Mouse (Mus musculus): ENCODE data around the gene Mindy2.

The Mindy2 gene

GRCm38 (mm10) chr9:70584641-70585040 lies 72.3 kb downstream of the Mindy2 start:
- peak; percentile 57 for DNase-seq (ENCODE audit: low read depth, low spot score)

GRCm38 (mm10) chr9:70580956-70581355 lies 76.0 kb downstream of the Mindy2 start:
- no peak for DNase-seq (ENCODE audit: low read depth, low spot score)

GRCm38 (mm10) chr9:70578123-70578522 lies 78.9 kb downstream of the Mindy2 start:
- no peak for DNase-seq (ENCODE audit: low read depth, low spot score)

GRCm38 (mm10) chr9:70570351-70570750 lies 86.6 kb downstream of the Mindy2 start:
- no peak for DNase-seq (ENCODE audit: low read depth, low spot score)

- DNase-seq (ENCODE audit: low read depth, low spot score) = no peak
Observed at GRCm38 (mm10) chr9:70567651-70568050, 89.3 kb downstream of the Mindy2 start.

- DNase-seq (ENCODE audit: low read depth, low spot score) = no peak
Observed at GRCm38 (mm10) chr9:70562825-70563224, 94.1 kb downstream of the Mindy2 start.

GRCm38 (mm10) chr9:70556796-70557195 lies 100.2 kb downstream of the Mindy2 start:
- no peak for DNase-seq (ENCODE audit: low read depth, low spot score)

GRCm38 (mm10) chr9:70555431-70555830 lies 101.5 kb downstream of the Mindy2 start:
- no peak for DNase-seq (ENCODE audit: low read depth, low spot score)

GRCm38 (mm10) chr9:70552233-70552632 lies 104.7 kb downstream of the Mindy2 start:
- DNase-seq (ENCODE audit: low read depth, low spot score) = peak; percentile 21

- DNase-seq (ENCODE audit: low read depth, low spot score) = no peak
Observed at GRCm38 (mm10) chr9:70551524-70551923, 105.5 kb downstream of the Mindy2 start.
